Mouse (Mus musculus): ENCODE measurements at regions not wholly inside any gene's neighbourhood (a gene's known extent, or its start where the extent isn't known, plus 50 kb on each side); places are given as distances from the start of the nearest gene placed in this dataset.

GRCm38 (mm10) chr7:114345860-114346259 is 69.2 kb upstream of the Pde3b start:
- no peak for DNase-seq (ENCODE audit: low spot score in 2 of 2)

- no peak for DNase-seq (ENCODE audit: low spot score in 2 of 2)
These were observed 68.1 kb upstream of the Pde3b start for GRCm38 (mm10) chr7:114347006-114347405.

DNA sequence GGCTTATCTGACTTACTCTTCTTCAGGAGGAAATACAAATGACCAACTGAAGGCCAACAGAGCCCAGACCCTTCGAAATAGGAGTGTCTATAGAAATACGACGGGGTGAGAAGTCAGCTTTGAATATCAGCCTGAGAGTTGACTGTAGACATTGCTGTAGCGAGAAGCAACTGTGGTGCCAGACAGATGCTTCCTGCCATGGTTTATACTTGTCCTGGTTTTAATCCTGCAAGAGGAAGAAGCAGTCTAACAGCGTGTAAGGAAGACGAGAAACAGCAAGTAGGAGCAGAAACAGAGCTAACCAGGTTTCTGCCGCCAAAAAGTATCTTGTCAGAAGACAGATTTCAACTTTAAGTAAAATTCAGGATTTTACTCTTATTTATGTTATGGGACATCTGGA is 64.1 kb upstream of the Pde3b start:
- peak in 1 of 2 experiments; percentile 7 for DNase-seq (ENCODE audit: low spot score in 2 of 2)

DNA sequence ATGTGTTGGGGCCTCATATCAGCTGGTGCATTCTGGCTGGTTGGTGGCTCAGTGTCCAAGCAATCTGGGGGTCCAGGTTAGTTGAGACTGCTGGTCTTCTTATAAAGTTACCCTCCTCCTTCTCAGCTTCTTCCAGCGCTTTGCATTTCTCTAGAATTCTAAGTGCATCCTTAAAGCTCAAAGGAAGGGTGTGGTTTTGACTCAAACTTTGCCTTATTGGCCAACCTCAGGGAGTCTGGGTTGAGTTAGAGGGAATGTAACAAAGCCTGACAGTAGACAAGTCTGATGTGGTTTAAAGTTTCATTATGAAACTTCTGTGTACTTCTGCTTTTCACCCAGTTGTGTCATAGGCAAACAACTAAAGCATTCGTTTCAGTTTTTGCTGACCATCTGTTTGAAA is 58.7 kb upstream of the Pde3b start:
- DNase-seq (ENCODE audit: low spot score in 2 of 2): no peak

DNA sequence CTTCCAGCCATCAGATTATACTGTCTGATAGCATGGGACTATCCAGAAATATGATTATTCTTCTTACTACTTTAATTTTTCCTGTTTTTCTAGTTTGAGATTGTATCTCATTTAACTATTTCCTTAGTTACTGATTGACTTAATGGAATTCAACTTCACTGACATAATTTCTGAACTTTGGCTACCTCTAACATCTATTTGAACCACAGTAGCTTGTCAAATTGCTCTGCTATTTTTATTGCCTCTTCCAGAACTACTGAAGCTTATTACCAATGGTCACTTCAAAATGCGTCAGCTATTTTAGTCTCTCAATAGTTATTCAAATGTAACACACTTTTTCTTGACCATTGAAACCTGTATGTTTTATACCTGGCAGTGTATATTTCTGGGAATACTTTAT is 52.9 kb upstream of the Pde3b start:
- no peak for DNase-seq (ENCODE audit: low spot score in 2 of 2)

DNA sequence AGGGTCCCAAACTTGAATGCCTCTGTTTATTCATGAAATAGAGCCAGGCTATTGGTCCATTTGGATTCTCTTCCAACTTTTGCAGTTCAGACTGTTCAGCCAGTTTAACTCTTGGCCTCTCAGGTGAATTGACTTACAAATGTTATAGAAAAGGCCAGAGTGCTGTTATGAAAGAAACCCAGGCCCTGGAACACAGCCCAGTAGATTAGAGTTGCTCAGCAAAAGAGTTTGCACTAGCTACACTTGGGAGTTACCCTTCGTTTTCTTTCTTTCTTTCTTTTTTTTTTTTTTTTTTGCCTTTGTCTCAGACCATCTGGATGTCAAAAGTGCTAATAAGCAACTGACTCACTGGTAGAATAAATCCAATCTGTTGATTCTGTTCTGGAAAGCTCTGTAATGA is 51.0 kb upstream of the Pde3b start:
- DNase-seq (ENCODE audit: low spot score in 2 of 2): no peak

Measured in frontal cortex, postnatal 14 days (tissue).